Mouse (Mus musculus) gastrocnemius, postnatal 4 days (tissue): ENCODE measurements around the gene Magi1. TPM values are rescaled to one million over a fixed set of nuclear protein-coding genes. Genes with fewer than 3 reads are reported as not detected.
"Not testable (repeated sequence)": the region's sequence is repeated elsewhere in the genome, so short reads cannot be mapped to it uniquely, and the experiment has no call there.

Experiments used
- DNase-seq, 2 experiments: peaks; one replicate each; pipeline ENCODE4 v3.0.0; 2021 to 2022; ENCODE audit warnings: low spot score in 2 of 2, mixed read lengths in 2 of 2
- total RNA-seq, 2 experiments: library from RNA; stranded (reverse); gene quantifications; 2 replicates each; pipeline ENCODE4 v1.2.3; 2021

Magi1 gene
- total RNA-seq, 2 experiments from 2014 or later = 13.2 to 16.6 TPM

GRCm38 (mm10) chr6:93666731-93667130, 617.0 kb downstream of the Magi1 start:
- DNase-seq = no peak

GRCm38 (mm10) chr6:93665056-93665805, 618.5 kb downstream of the Magi1 start:
- DNase-seq = no peak

GRCm38 (mm10) chr6:93661139-93661538, 622.6 kb downstream of the Magi1 start:
- no peak for DNase-seq

DNA sequence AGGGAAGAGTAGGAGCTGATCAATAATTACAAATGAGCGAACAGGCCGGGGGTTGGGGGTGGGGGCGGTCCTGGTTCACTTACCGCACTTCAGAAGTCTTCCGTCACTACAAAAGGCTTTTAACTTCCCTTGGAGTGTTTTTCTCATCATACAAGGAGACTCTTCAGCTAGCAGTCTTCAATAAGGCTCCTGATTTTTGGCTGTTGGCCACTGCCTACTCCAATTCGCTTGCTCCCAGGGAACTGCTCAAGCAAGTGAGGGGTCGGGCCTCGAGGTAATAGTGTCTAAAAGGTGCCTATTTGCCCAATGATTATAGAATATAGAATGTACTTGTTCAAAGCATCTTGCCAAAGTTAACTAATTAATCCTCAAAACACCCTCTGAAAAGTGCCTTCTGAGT, 624.2 kb downstream of the Magi1 start:
- DNase-seq = no peak

DNA sequence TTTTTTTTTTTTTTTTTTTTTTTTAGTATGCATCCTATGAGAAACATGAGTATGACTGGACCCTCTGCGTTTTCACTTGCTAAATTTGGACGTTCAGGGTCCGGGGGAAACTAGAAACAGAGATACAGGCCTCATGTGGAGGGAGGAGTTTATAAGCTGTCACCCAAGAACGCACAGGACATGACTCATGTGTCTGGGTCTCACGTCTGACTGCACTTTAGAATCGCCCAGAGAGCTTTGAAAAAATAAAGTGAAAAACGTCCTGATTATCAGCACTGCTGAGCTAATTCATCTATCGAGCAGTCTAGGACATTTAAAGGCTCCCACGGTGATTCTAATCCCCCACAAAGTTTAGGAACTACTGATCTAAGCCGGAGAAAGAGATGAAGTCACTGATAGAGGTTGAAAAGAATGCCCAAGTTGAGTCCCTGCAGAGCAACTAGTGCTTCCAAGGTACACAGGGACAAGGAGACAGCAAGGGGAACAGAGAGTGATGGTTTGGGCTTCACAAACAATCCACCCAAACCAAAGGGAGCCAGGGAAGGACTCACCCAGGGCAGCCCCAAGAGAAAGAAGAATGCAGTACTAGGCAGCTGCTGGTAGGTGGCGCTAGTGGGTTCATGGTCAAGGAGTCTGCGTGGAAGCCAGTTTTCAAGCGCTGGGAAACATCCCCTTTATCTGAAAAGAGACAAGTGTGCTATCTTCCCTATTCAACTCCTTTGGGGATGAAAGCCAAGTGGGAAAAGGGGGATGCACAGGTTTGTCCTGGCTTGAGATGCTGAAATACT, 626.3 kb downstream of the Magi1 start:
- DNase-seq = peak; percentile 58 to 67

GRCm38 (mm10) chr6:93648581-93649230, 635.0 kb downstream of the Magi1 start:
- DNase-seq = peak in 1 of 2 experiments; percentile 18

- DNase-seq = not testable (repeated sequence)
Measured at GRCm38 (mm10) chr6:93629735-93630291, 653.9 kb downstream of the Magi1 start.

DNA sequence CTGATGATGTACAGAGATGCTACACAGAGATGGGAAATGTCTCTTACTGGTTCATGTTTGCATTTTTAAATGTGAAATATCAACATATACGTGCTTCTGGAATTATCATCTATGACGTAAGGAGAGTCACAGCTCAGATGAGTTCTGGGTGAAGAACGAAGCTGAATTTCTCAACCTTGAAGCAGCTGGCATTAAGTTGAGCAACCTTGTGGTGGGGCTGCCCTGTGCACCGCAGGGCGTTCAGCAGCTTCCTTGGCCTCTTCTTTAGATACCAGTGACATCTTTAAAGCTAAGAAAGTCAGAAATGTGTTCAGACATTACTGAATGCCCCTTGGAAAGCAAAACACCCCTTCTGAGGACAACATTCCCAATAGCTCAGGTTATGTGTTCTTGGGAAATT, 656.5 kb downstream of the Magi1 start:
- no peak for DNase-seq

Other genes starting within 250 kb of the Magi1 start
- 1 to 10 TPM; 7.0 to 8.0 TPM for gene Slc25a26, start 216.4 kb upstream of the Magi1 start, total RNA-seq